Mouse (Mus musculus) kidney, postnatal 25 days (tissue): Measurements from ENCODE around the gene Got1.

ENCODE experiments used
- DNase-seq, 2 experiments: peaks; one replicate each; pipeline ENCODE4 v3.0.0; 2021; ENCODE audit warnings: mixed read lengths in 2 of 2

The Got1 gene

DNA sequence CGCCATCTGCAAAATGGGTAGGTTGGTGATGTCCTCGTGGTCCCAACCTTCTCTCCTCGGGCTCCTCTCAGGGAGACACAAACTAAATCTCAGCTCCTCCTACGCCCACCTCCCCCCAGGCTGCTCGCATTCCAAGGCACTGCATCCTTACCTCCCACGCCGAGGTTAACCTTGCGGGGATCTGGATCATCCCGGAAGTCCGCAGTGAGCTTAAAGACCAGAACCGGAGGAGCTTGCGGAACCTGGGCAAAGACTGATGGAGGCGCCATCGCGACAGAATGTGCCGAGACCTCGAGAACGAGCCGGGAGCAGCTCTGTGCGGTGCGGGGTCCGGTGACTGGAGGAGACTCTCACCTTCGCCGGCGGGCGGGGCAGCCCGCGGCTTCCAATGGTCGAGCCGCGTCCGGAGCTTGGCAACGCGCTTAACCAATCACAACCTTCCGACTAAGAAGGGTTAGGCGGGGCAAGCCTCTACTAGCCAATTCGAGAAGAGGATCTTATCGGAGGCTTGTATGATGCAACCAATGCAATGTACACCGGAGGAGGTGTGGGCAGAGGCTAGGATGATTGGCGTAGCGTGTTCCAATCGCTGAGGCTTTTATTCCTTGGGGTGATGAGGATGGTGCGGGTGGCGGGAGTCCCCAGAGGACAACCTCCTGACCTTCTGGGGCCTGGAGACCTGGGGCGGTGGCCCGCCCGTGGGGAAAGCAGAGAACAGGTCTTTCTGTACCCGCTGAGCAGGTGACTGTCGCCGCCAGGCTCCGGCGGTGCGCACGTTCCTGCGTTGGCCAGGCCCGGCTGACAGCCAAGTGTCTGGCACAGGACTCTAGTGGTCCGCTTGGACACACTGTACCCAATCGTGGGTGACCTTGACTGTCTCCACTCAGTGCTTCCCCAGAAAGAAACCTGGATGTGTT is at the start of gene Got1:
Gene Got1, minus strand, starts transcription at position 419 of the 917 bp plus-strand sequence.
- DNase-seq = peak; percentile 95 to 98

DNA sequence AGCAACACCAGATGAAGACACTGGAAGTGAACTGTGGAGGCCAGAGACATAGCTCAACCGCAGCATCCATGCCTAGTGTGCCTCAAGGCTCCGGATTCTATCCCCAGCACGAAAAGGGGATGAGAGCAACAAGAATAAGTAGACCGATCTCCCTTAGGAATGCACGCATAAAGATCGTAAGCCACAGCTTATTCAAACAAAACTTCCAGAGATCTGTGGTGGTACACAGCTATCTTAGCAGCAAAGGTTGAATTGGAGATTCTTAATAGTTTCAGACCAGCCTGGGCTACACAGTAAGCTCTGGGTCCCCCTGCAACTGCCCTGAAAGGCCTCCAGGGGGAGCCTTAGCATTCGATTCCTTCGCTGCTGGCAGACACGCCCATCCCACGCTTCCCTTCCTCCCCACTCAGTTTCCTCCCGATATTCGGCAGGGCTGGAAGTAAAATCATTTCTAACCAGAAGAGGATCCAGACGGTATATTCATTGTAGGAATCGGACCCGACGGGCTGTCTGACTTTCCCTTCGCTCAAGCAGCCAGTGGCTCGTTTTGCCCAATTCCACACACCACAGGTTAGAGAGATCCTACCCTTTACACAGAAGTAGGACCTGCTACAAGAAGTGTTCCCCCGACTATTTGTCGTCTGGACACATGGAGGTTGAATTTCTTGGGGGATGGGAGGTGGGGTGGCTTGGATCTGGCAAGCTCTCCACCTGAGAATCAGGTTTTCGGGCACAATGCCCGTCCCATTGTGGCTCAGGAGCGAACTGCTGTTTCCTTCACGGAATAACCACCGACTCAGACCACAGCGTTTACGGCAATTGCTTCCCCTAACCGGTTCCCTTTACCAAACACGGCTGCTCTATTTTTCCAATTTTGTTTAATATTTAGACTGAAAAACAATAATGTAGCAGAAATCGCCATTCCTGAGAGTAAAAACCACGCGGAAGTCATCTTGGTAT is 46.7 kb upstream of the Got1 start:
- DNase-seq = peak; percentile 75 to 80

DNA sequence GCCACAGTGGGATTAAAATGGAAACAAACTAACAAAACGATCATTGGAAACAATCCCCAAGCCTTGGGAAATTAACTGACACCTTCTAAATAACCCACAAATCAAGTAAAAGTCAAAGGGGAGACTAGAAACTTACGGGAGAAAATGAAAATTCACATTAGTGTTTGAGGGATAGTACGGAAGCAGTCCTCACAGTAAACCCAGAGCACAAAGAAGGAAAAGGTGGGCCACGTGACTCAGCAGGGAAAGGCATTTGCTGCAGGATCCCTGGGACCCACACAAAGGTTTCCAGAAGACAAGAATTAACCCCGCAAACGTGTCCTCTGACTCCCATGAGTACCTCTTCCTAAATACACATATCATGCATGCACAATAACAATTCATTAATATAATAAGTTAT is 44.7 kb upstream of the Got1 start:
- DNase-seq = no peak

DNA sequence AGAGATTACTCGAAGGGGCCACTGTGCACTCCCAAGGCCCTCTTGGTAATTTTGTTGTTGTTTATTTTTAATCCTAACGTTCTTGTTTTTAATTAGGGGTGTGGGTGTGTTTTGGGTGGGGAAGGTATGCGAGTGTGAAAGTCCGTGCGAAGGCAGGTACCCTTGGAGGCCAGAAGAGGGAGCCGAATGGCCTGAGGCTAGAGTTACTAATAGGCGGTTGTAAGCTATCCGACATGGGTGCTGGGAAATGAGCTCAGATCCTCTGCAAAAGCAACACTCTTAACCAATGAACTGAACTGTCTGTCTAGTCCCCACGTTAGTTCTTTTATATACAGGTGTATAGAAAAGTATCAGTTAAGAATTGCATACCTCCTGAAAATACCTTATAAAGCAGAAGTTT is 43.9 kb upstream of the Got1 start:
- no peak for DNase-seq

- peak in 1 of 2 experiments; percentile 29 for DNase-seq
Observed at GRCm38 (mm10) chr19:43563166-43563565, 38.8 kb upstream of the Got1 start.

GRCm38 (mm10) chr19:43561841-43562240 is 37.4 kb upstream of the Got1 start:
- DNase-seq = no peak

DNA sequence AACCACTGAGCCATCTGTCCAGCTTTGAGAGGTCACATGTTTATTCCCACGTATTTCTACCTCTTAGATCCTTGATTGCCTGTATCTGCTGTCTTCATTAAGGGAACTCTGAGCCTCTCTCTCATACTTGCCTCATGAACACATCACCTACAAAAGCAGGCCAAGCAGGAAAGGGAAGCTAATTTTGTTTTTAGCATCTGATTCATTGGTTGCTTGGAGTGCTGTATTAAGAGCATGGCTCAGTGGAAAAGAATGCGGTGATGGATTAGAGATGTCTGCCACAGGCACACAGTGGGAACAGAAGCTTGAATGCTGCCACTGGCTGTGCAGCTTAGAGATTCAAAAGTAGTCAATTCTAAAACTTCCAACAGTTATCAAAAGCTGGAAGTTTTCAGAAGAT is 35.8 kb upstream of the Got1 start:
- no peak for DNase-seq

DNA sequence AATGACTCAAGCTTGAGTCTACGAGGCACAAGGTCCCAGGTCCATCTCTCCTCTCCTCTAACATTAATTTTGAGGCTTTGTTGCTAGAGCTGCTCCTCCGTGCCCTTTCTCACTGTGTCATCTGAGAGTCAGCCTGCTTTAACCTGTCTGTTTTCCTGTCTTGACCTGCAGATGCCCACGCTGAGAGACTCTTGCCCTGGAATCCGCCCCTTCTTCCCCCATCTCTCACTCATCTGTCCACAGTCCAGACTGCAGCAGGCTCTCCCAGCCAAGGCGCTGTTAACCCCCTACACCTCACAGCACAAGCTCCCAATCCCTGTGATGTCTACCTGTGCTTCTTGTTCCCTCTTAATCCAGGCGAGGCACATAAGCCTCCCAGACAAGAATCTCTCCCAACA is 27.1 kb upstream of the Got1 start:
- DNase-seq = peak in 1 of 2 experiments; percentile 57

- peak; percentile 18 to 60 for DNase-seq
Observed at GRCm38 (mm10) chr19:43550706-43551492, 26.5 kb upstream of the Got1 start.

- DNase-seq = no peak
Observed at GRCm38 (mm10) chr19:43548060-43548459, 23.7 kb upstream of the Got1 start.

DNA sequence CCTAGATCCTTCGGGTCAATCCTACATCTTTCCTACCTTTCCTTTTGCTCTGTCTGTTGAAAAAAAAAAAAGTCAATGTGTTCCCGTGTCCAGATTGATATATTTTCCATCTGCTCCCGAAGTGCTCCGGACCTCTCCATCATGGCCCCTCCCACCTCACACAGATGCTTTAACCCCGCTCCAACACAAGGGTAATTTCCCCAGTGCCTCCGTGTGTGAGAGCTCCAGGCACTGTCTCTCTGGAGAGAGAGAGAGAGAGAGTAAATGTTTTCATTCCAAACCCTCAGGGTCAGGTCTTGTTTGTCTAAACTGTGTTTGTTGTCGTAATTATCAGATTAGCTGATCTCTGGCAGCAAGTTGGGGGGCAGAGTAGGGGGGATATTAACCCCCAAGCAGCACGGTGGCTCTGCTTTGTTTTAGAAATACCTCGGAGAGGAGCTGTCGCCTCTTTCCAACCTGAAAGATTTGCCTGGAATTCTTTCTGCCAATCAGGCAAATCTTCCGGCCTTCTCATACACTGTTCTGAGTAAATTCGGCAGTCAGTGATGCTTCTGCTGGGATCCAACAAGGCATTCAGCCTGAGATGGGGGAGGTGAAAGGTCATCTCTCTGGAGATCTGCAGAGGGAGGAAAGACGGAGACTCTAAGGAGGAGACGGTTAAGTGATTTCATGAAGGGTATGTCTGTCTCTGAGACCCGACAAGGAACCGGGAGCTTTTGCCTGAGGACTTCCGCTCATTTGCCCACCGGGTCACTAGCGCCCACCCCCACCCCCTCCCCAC is 22.1 kb upstream of the Got1 start:
- no peak for DNase-seq

DNA sequence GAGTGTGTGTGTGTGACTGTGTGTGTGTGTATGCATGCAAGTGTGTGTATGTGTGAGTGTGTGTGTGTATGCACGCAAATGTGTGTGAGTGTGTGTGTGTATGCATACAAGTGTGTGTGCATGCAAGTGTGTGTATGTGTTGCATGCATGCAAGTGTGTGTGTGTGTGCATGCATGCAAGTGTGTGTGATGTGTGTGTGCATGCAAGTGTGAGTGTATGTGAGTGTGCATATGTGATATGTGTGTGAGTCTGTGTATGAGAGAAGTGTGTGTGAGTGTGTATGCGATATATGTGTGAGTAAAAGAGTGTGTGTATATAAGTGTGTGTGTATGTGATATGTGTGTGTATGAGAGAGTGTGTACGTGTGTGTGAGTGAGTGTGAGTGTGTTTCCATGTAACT is 11.0 kb upstream of the Got1 start:
- DNase-seq = no peak

GRCm38 (mm10) chr19:43530921-43531320 is 6.5 kb upstream of the Got1 start:
- DNase-seq = no peak

- DNase-seq = peak; percentile 84 to 87
Observed at GRCm38 (mm10) chr19:43530197-43530770, 5.9 kb upstream of the Got1 start.

DNA sequence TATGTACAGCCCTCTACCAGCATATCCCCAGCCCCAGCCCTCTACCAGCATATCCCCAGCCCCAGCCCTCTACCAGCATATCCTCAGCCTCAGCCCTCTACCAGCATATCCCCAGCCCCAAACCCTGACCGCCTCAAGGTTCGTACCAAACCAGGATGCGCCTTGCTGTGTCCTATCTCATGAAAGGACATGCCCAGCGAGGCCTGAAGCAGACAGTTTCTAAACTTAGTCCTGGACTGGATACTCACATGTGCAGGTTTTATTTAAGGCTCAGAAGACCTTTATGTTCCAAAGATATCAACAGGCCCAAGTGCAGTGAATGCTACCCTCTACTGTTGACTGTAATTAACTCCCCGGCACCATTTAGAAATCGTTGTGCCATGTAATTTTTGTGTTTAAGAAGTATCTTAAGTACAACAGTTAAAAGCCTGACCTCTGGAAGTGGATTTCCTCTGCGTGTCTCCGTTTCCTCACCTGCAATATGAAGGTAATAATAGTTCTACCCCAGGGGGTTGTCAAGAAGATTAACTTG is 3.7 kb upstream of the Got1 start:
- no peak for DNase-seq

DNA sequence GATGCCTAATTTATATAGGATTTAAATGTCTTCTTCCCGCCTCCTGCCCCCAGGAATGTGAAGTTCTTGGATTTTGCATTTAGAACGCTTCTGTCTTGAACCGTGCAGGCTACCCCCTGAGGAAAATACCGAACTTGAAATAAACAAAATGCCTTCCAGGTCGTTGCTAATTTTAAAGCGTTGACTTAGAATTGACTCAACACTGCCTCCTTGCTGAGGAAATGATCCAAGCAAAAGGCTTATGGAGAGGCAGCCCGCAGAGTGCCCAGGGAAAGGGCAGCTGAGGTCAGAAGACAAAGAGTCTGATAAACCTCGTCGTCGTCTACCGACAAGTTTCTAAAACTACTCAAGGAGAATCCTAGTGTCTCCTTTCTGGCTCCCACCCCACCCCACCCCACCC is 2.7 kb upstream of the Got1 start:
- peak; percentile 52 to 69 for DNase-seq

DNA sequence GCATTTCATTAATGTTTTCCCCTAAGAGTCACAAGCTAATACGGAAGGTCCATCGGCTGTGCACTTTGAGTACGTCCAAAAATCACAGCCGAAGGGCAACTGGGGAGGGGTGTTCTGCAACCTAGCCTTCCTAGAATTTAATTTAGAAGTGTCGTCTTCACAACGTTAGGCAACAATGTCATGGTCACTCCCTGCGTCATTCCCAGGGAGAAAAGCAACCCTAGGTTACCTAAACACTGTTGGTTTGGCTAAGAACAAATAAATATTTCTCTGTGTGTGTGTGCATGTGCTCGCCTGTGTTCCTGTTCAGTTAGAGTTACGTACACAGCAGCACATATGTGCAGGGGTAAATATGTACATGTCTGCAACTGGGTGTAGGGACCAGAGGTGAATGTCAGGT is 1.6 kb upstream of the Got1 start:
- no peak for DNase-seq

DNA sequence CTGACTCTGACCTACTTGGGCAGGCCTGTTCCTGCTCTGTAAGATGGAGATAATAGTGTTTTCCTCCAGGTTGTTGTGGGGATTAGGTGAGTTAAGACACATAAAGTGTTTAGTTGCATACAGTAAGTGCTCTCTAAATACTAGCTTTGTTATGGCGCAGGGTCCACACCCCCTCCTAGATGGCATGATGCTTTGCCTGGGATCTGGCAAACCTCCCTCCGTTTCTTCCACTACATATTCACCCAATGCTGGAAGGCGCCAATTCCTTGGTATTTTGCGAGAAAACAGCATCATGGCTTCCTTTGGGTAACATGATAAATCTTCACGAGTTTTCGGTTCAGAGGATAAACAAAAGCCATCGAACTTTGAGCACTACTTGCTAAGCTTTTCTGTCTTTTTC is 1.2 kb upstream of the Got1 start:
- DNase-seq = no peak

GRCm38 (mm10) chr19:43525104-43525482 is 688 bp upstream of the Got1 start:
- DNase-seq = peak; percentile 64 to 73

GRCm38 (mm10) chr19:43523551-43523950 is 854 bp downstream of the Got1 start:
- peak in 1 of 2 experiments; percentile 71 for DNase-seq

GRCm38 (mm10) chr19:43521996-43522395 is 2.4 kb downstream of the Got1 start:
- no peak for DNase-seq
